Mouse (Mus musculus): Measurements from ENCODE around the gene Tprn. TPM values are rescaled to one million over a fixed set of nuclear protein-coding genes. Genes with fewer than 3 reads are reported as not detected.

Tprn gene
- total and polyA plus RNA-seq, 3 experiments: 8.1 to 51.5 (median 22.0) TPM

- Histone ChIP-seq H3K27me3 (ENCODE audit: insufficient read depth, low read length) (peaks cover 37% of the 10 kb centered on the region), H3K4me1 (ENCODE audit: insufficient read depth, low read depth, low read length) (peaks cover 7% of the 10 kb centered on the region)
Observed at GRCm38 (mm10) chr2:25303452-25303851, 41.0 kb downstream of the Tprn start.

GRCm38 (mm10) chr2:25303931-25304656, 41.7 kb downstream of the Tprn start:
- ATAC-seq (ENCODE audit: extremely low read depth, insufficient number of reproducible peaks, low FRiP score, poor library complexity, severe bottlenecking) (no peak), DNase-seq (ENCODE audit: low spot score) (no peak)
- Histone ChIP-seq H3K27me3 (ENCODE audit: insufficient read depth, low read length) (peaks cover 39% of the 10 kb centered on the region), H3K9me3 (replicated peaks) (no peaks in the 10 kb centered on the region), H3K4me3 (ENCODE audit: low read depth, low read length) (no peak overlapping the region), H3K4me1 (ENCODE audit: insufficient read depth, low read depth, low read length) (peaks cover 7% of the 10 kb centered on the region), H3K36me3 (replicated peaks) (no peaks in the 10 kb centered on the region)
- TF ChIP-seq GATA2 (IDR thresholded peaks at IDR 0.05; ENCODE audit: borderline replicate concordance, low read depth, low read length) (no peak), TAL1 (conservative IDR thresholded peaks at IDR 0.05; ENCODE audit: low read depth, low read length) (no peak), POLR2AphosphoS5 (IDR thresholded peaks at IDR 0.05; ENCODE audit: insufficient replicate concordance, low read depth, low read length) (no peak), GATA1 (IDR thresholded peaks at IDR 0.05; ENCODE audit: borderline replicate concordance, low read length) (no peak), CTCF (IDR thresholded peaks at IDR 0.05; ENCODE audit: low read depth, low read length) (no peak)

More at GRCm38 (mm10) chr2:25303452-25303851, 41.0 kb downstream of the Tprn start:
- ATAC-seq (ENCODE audit: extremely low read depth, insufficient number of reproducible peaks, low FRiP score, poor library complexity, severe bottlenecking) (no peak), DNase-seq (ENCODE audit: low spot score) (no peak)
- Histone ChIP-seq H3K4me3 (ENCODE audit: low read depth, low read length) (no peak overlapping the region), H3K9me3 (replicated peaks) (no peaks in the 10 kb centered on the region), H3K36me3 (replicated peaks) (no peaks in the 10 kb centered on the region)
- TF ChIP-seq CTCF (IDR thresholded peaks at IDR 0.05; ENCODE audit: low read depth, low read length): no peak
- TF ChIP-seq GATA2 (IDR thresholded peaks at IDR 0.05; ENCODE audit: borderline replicate concordance, low read depth, low read length): no peak
- no peak for TF ChIP-seq GATA1 (IDR thresholded peaks at IDR 0.05; ENCODE audit: borderline replicate concordance, low read length)
- no peak for TF ChIP-seq POLR2AphosphoS5 (IDR thresholded peaks at IDR 0.05; ENCODE audit: insufficient replicate concordance, low read depth, low read length)
- no peak for TF ChIP-seq TAL1 (conservative IDR thresholded peaks at IDR 0.05; ENCODE audit: low read depth, low read length)

- Histone ChIP-seq H3K9me3 (replicated peaks) (no peaks in the 10 kb centered on the region), H3K4me1 (ENCODE audit: insufficient read depth, low read depth, low read length) (peaks cover 7% of the 10 kb centered on the region), H3K36me3 (replicated peaks) (no peaks in the 10 kb centered on the region), H3K4me3 (ENCODE audit: low read depth, low read length) (no peak overlapping the region), H3K27me3 (ENCODE audit: insufficient read depth, low read length) (peaks cover 38% of the 10 kb centered on the region)
- ATAC-seq (ENCODE audit: extremely low read depth, insufficient number of reproducible peaks, low FRiP score, poor library complexity, severe bottlenecking) (no peak), DNase-seq (ENCODE audit: low spot score) (no peak)
- TF ChIP-seq TAL1 (conservative IDR thresholded peaks at IDR 0.05; ENCODE audit: low read depth, low read length): no peak
- TF ChIP-seq CTCF (IDR thresholded peaks at IDR 0.05; ENCODE audit: low read depth, low read length): no peak
- no peak for TF ChIP-seq POLR2AphosphoS5 (IDR thresholded peaks at IDR 0.05; ENCODE audit: insufficient replicate concordance, low read depth, low read length)
- TF ChIP-seq GATA2 (IDR thresholded peaks at IDR 0.05; ENCODE audit: borderline replicate concordance, low read depth, low read length): no peak
- TF ChIP-seq GATA1 (IDR thresholded peaks at IDR 0.05; ENCODE audit: borderline replicate concordance, low read length): no peak
Observed at GRCm38 (mm10) chr2:25304657-25305541, 42.5 kb downstream of the Tprn start.

GRCm38 (mm10) chr2:25305587-25306359, 43.4 kb downstream of the Tprn start:
- Histone ChIP-seq H3K27me3 (ENCODE audit: insufficient read depth, low read length) (peaks cover 45% of the 10 kb centered on the region), H3K36me3 (replicated peaks) (no peaks in the 10 kb centered on the region), H3K4me1 (ENCODE audit: insufficient read depth, low read depth, low read length) (peaks cover 7% of the 10 kb centered on the region), H3K4me3 (ENCODE audit: low read depth, low read length) (no peak overlapping the region), H3K9me3 (replicated peaks) (no peaks in the 10 kb centered on the region)
- ATAC-seq (ENCODE audit: extremely low read depth, insufficient number of reproducible peaks, low FRiP score, poor library complexity, severe bottlenecking) (no peak), DNase-seq (ENCODE audit: low spot score) (no peak)
- TF ChIP-seq TAL1 (conservative IDR thresholded peaks at IDR 0.05; ENCODE audit: low read depth, low read length) (no peak), GATA2 (IDR thresholded peaks at IDR 0.05; ENCODE audit: borderline replicate concordance, low read depth, low read length) (no peak), GATA1 (IDR thresholded peaks at IDR 0.05; ENCODE audit: borderline replicate concordance, low read length) (no peak), CTCF (IDR thresholded peaks at IDR 0.05; ENCODE audit: low read depth, low read length) (no peak), POLR2AphosphoS5 (IDR thresholded peaks at IDR 0.05; ENCODE audit: insufficient replicate concordance, low read depth, low read length) (no peak)

GRCm38 (mm10) chr2:25310180-25310579, 47.8 kb downstream of the Tprn start:
- H3K27me3 ChIP-seq (ENCODE audit: insufficient read depth, low read length): peaks cover 53% of the 10 kb centered on the region
- H3K4me3 ChIP-seq (ENCODE audit: low read depth, low read length): no peak overlapping the region
- H3K9me3 ChIP-seq (replicated peaks): no peaks in the 10 kb centered on the region
- peaks cover 10% of the 10 kb centered on the region for H3K4me1 ChIP-seq (ENCODE audit: insufficient read depth, low read depth, low read length)
- no peak for TF ChIP-seq POLR2AphosphoS5 (IDR thresholded peaks at IDR 0.05; ENCODE audit: insufficient replicate concordance, low read depth, low read length)
- TF ChIP-seq TAL1 (conservative IDR thresholded peaks at IDR 0.05; ENCODE audit: low read depth, low read length): no peak
- no peak for TF ChIP-seq CTCF (IDR thresholded peaks at IDR 0.05; ENCODE audit: low read depth, low read length)
- no peak for TF ChIP-seq GATA2 (IDR thresholded peaks at IDR 0.05; ENCODE audit: borderline replicate concordance, low read depth, low read length)
- TF ChIP-seq GATA1 (IDR thresholded peaks at IDR 0.05; ENCODE audit: borderline replicate concordance, low read length): no peak
- H3K36me3 ChIP-seq (replicated peaks): no peaks in the 10 kb centered on the region
- ATAC-seq (ENCODE audit: extremely low read depth, insufficient number of reproducible peaks, low FRiP score, poor library complexity, severe bottlenecking) (no peak), DNase-seq (ENCODE audit: low spot score) (no peak)

Data from G1E (cell line).